Mouse (Mus musculus): ENCODE data around the gene Bok.

DNA sequence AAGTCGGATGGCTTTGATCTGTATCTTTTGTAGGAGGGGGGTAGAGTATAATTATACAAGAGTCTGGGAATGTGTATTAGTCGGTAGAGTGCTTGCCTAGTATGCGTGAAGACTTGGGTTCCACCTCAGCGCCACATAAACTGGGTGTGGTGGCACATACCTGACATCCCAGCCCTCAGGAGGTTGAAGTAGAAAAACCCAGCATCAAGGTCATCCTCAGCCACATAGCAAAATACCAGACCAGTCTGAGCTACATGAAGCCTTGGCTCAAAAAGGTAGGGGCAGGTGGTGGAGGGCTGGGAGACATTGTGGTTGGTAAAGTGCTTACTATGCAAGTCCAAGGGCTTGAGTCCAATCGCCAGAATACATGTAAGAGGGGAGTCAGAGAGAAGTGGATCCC is 12.8 kb upstream of the Bok start:
- TF ChIP-seq MAFK (IDR thresholded peaks at IDR 0.05; ENCODE audit: insufficient read depth, low read depth, low read length) (0 out of 2 replicates have a peak, but pooled peaks have one; percentile 38), HCFC1 (IDR thresholded peaks at IDR 0.05; ENCODE audit: borderline replicate concordance, insufficient read depth, low read length) (no peak), ZNF384 (IDR thresholded peaks at IDR 0.05; ENCODE audit: low read depth, low read length) (no peak), ZC3H11A (IDR thresholded peaks at IDR 0.05; ENCODE audit: borderline replicate concordance, low read depth, low read length) (no peak), CHD2 (IDR thresholded peaks at IDR 0.05; ENCODE audit: low read depth, low read length) (no peak)

Measured in ES-E14 (cell line).